Mouse (Mus musculus) small intestine, adult 2 months (tissue): ENCODE results near the gene Rbm34.

Experiments
- CTCF ChIP-seq: fragments of 200-500 bp; IDR thresholded peaks from 2 replicates; pipeline ENCODE4 v1.5.1; 2012; ENCODE audit warnings: low read depth, mild to moderate bottlenecking, control low read depth, inconsistent platforms, low read length, moderate library complexity, mixed read lengths; ENCODE audit not compliant: insufficient replicate concordance, insufficient read length; ENCODE audit errors: extremely low read depth
- POLR2A ChIP-seq: fragments of 200-500 bp; IDR thresholded peaks from 2 replicates; pipeline ENCODE4 v1.6.1; 2012; ENCODE audit warnings: low read depth, mild to moderate bottlenecking, control low read depth, inconsistent platforms, low read length, moderate library complexity

GRCm38 (mm10) chr8:126943565-126943964 lies 27.3 kb downstream of the Rbm34 start:
- TF ChIP-seq CTCF (no peak), POLR2A (no peak)
